Mouse (Mus musculus): ENCODE data around the gene Raph1.
"Not testable (repeated sequence)": the region's sequence is repeated elsewhere in the genome, so short reads cannot be mapped to it uniquely, and the experiment has no call there.

The Raph1 gene

GRCm38 (mm10) chr1:60565270-60565920 lies 1.5 kb downstream of the Raph1 start:
- DNase-seq (ENCODE audit: low spot score), result peak; percentile 53

DNA sequence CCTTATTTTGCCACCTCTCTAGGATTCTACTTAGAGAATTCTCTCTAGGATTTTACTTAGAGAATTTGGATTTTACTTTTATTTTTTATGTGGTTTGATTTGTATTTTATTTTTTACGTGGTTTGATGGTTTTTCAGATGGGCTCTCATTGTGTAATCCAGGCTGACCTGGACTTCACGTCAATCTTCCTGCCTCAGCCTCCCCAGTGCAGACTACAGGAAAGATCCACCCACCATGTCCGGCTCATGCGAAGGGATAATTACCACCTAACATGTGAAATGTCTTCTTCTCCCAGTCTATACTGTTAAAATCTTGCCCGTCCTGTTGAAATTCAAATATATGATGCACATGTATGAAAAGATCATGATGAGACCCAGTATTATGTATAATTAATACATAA lies 2.2 kb downstream of the Raph1 start:
- no peak for DNase-seq (ENCODE audit: low spot score)

DNA sequence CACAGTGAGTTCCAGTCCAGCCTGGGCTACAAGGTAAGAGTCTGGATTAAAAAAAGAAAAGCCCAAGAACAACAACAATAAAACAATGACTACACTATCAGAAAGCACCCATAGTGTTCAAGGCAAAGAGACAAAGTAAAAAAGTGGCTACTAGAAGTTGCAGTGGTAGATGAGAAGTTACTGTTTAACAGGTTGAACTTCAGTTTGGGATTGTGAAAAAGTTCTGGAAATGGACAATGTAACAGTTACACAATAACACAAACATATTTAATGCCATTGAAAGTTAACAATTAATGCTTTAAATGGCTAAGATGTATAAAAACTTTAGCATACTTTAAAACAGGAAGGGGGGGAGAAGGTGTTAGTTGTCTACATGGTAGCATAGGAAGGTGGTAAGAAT lies 3.9 kb downstream of the Raph1 start:
- DNase-seq (ENCODE audit: low spot score), result no peak

DNA sequence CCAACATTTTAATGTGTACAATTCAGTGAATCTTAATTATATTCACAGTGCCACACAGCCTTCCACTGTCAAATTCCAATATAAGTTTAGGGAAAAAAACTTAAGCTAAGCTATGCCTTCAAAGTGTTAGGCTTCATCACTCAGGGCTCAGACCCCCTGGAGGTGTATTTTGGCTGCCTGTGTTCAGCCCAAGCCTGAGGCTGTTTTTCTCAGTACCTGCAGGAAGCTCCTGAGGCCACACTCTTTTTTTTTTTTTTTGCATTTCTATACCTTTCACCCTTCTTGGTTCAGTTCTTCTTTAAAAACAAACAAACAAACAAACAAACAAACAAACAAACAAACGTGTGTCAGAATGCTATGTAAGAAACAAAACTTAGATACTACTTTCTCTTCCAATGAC lies 23.2 kb downstream of the Raph1 start:
- DNase-seq (ENCODE audit: low spot score), result no peak

DNA sequence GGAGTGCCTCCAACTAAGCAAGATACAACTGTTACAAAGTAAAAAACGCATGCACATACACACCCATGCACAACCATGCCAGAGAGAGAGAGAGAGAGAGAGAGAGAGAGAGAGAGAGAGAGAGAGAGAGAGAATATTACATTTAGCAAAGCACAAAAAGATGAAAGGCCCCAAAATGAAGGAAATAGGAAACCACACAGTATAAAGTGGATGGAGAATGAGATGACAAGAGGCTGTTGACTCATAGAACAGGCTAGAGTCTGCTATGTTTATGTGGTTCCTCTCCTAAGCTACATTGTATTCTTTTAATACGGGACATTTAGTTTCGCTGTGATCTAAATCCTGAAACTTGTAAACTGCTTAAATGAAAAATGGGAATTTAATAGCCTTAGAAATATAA lies 27.6 kb downstream of the Raph1 start:
- DNase-seq (ENCODE audit: low spot score), result no peak

DNA sequence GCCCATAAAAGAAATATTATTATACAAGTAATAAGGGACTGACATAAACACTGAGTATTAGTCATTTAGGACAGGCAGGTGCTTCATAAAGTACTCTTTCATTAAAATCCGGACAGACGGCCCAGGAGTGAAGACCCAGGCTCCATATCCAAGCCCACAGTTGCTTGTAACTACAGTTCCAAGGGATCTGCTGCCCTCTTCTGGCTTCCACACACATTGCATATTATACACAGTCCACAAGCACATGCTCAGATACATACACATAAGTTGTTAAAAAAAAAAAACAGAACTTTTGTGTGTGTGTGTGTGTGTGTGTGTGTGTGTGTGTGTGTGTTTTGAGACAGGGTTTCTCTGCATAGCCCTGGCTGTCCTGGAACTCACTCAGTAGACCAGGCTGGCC lies 32.0 kb downstream of the Raph1 start:
- DNase-seq (ENCODE audit: low spot score), result peak; percentile 12

DNA sequence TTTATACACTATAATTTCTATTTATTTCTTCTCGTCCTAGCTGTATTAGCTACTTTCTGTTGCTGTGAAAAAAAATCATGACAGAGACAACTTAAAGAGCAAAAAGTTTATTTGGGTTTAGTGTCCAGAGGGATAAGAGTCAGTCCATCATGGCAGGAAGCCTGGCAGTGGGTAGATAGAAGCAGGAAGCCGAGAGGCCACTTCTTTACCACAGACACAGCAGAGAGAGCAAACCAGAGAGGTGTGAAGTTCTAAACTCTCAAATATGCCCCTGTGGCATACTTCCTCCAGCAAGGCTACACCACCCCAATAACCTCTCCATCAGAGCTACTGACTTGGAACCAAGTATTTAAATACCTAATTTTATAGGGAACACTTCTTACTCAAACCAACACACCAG lies 36.3 kb downstream of the Raph1 start:
- no peak for DNase-seq (ENCODE audit: low spot score)

- DNase-seq (ENCODE audit: low spot score), result no peak
Measured at GRCm38 (mm10) chr1:60530107-60530506, 36.8 kb downstream of the Raph1 start.

DNA sequence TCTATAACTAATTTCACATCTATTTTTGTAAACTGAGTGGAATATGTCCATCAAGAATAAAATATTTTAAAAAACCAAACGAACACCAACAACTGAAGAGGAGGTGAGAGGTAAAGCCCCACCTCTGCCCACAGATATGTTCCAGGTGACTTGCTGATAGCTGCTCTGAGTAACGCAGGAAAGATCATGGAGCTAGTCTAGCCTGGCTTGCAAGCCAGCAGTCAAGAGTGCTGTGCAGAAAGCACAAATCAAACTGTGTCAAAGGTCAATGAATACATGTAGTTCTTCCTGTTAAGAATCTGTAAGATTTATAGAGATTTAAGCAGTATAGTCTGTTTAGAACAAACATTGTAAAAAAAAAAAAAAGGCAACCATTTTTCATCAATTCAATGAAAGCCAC lies 56.3 kb downstream of the Raph1 start:
- DNase-seq (ENCODE audit: low spot score), result no peak

- no peak for DNase-seq (ENCODE audit: low spot score)
Measured at GRCm38 (mm10) chr1:60503456-60503855, 63.4 kb downstream of the Raph1 start.

- DNase-seq (ENCODE audit: low spot score), result no peak
Measured at GRCm38 (mm10) chr1:60493421-60493820, 73.5 kb downstream of the Raph1 start.

DNA sequence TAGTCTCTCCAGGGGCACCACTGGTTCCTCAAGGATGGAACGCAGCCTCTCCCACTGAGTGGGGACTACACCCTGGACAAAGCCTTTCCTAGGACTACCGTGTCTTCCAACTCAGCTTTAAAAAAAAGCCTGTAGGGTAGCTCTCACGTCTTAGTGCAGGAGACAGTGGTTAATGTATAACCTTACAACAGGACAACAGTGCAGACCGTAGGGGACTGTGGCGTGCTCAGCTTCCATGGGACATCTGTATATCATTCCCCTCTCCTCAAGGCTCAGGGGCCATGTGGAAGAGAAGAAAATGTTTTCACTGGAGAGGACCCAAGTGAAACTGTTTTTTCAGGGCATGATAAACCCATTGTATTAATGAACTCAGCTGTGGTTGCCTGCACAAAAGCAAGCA lies 74.5 kb downstream of the Raph1 start:
- DNase-seq (ENCODE audit: low spot score), result no peak

- DNase-seq (ENCODE audit: low spot score), result no peak
Measured at GRCm38 (mm10) chr1:60490510-60490909, 76.4 kb downstream of the Raph1 start.

DNA sequence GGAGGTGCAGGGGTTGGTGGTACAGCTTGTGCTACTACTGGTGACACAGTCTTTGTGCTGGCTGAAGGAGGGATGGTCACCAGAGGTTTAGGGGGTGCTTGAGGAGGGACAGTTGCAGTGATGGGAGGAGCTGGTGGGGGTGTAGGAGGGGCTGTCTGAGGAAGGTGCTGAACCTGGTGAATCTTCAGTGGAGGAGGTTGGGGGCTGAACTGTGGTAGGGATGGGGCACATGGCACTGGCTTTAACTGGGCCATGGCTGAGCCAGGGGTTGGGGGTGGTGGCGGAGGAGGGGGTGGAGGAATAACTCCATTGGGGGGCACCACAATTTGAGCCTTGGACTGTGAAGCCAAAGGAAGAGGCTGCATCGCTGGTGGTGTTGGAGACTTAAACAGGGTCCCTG lies 77.2 kb downstream of the Raph1 start:
- no peak for DNase-seq (ENCODE audit: low spot score)

DNA sequence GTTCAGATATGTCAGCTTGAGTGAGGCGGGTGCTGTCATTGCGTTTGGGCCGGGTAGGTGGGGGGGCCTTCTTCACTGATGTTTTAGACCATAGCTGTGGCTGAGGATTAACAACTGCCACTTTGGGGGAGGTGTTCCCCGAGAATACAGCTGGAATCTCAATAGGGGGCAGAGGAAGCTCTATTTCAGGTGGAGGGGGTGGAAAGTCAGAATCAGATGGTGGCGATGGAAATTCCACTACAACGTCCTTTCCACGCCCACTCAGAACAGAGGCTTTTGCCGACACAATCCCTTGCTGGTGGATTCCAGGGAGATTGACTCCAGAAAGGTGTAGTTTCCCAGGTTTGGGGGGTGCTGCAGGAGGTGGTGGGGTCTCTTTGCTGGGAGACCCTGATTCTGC lies 78.3 kb downstream of the Raph1 start:
- no peak for DNase-seq (ENCODE audit: low spot score)

DNA sequence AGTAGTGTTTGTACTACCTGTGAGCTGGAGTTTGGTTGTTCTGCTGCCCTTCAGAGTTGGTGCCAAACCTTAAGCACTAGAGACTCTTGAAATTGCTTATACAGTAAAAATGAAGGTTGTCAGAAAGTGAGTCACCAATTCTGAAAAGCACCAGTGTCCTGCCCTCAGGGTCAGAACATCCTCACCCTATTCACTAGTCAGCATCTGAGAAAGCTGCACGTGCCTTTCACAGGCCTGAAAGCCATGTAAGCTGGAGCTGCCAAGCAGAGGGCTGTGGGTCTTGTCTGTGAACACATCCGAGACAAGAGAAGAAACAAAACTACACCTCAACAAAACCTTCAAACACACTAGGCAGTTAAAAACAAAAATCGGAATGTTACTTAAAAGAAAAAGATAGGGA lies 81.3 kb downstream of the Raph1 start:
- no peak for DNase-seq (ENCODE audit: low spot score)

GRCm38 (mm10) chr1:60482881-60483280 lies 84.0 kb downstream of the Raph1 start:
- no peak for DNase-seq (ENCODE audit: low spot score)

GRCm38 (mm10) chr1:60481561-60481960 lies 85.3 kb downstream of the Raph1 start:
- DNase-seq (ENCODE audit: low spot score), result no peak

- DNase-seq (ENCODE audit: low spot score), result no peak
Measured at GRCm38 (mm10) chr1:60470541-60470940, 96.4 kb downstream of the Raph1 start.

- peak; percentile 57 for DNase-seq (ENCODE audit: low spot score)
Measured at GRCm38 (mm10) chr1:60469491-60469890, 97.4 kb downstream of the Raph1 start.

DNA sequence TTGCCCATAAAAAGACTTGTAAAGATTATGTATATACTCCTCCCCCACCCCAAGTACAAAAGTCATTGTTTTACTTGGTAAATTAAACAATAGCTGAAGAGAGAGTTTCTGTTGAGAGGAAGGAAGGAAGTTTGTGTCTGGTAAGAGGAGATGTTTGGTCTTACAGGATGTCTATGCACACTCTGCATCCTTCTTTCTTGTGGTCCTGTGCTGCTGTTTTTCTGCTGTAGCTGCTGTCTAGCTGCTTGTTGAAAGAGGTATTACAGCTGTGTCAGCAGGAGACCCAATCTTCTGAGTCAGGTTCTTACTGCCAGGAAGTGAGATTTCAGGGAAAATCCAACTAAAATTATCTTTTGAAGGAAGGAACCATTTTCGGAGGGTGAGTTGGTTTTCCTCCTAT lies 106.3 kb downstream of the Raph1 start:
- DNase-seq (ENCODE audit: low spot score), result no peak

GRCm38 (mm10) chr1:60449896-60450295 lies 117.0 kb downstream of the Raph1 start:
- DNase-seq (ENCODE audit: low spot score), result no peak

DNA sequence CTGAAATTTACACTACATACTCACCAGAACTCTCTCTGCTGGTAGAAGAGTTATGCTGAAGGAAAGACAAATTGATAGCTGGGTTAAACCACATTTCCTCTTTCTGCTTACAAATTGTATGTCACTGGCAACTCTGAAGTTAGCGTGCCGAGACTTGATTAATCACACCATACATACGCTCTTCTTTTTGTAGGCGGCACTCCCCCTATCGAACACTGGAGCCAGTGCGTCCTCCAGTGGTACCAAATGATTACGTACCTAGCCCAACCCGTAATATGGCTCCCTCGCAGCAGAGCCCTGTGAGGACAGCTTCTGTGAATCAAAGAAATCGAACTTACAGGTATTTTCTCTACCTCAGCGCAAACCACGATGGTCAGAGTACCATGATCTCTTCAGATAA lies 119.8 kb downstream of the Raph1 start:
- DNase-seq (ENCODE audit: low spot score), result no peak

- DNase-seq (ENCODE audit: low spot score), result not testable (repeated sequence)
Measured at GRCm38 (mm10) chr1:60441438-60441837, 125.5 kb downstream of the Raph1 start.

DNA sequence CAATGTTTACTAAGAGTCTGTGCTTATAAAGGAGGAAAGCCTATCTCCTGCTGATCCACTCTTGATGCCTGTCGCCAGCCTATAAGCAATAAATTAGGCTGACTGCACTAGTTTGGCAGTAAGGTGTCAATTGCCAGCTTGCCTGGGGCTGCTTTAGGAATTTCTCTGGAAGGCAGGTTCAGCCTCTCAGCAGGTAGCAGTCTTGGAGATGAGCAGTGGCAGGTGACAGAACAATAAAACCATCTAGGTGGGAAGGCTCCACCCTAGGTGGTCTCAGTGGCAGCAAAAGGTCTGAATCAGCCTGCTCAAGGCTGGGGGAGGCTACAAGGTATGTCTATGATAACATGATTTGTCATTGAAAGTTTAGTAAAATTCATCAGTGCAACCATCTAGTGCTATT lies 134.4 kb downstream of the Raph1 start:
- DNase-seq (ENCODE audit: low spot score), result no peak
